Mouse (Mus musculus) midbrain, embryonic 11.5 days (tissue): ENCODE data around the gene Prkg1. TPM values are rescaled to one million over a fixed set of nuclear protein-coding genes. Genes with fewer than 3 reads are reported as not detected.

Experiments
- ATAC-seq: fragments of 200-750 bp; cut with Nextera tagmentation; 2 replicates; pipeline ENCODE4 v1.8.0; 2017; ENCODE audit warnings: moderate TSS enrichment, moderate library complexity; ENCODE audit not compliant: low FRiP score
- DNase-seq: peaks from one replicate; pipeline ENCODE4 v3.0.0; 2015; ENCODE audit warnings: low spot score; ENCODE audit errors: missing footprints
- H3K27ac ChIP-seq: fragments of 300-500 bp; sonication (generic); 2 replicates; pipeline ENCODE4 v1.5.1; 2014; ENCODE audit warnings: low read depth, low read length
- H3K27me3 ChIP-seq: fragments of 300-500 bp; sonication (generic); 2 replicates; pipeline ENCODE4 v1.6.1; 2014; ENCODE audit warnings: mild to moderate bottlenecking, low read length, moderate library complexity, mixed read lengths; ENCODE audit not compliant: control insufficient read depth, insufficient read depth
- H3K36me3 ChIP-seq: fragments of 300-500 bp; sonication (generic); 2 replicates; pipeline ENCODE4 v1.6.1; 2014; ENCODE audit warnings: mild to moderate bottlenecking, low read length, moderate library complexity, mixed read lengths; ENCODE audit not compliant: control insufficient read depth, insufficient read depth
- H3K4me1 ChIP-seq: fragments of 300-500 bp; sonication (generic); 2 replicates; pipeline ENCODE4 v1.6.1; 2014; ENCODE audit warnings: low read length; ENCODE audit not compliant: control insufficient read depth, insufficient read depth
- H3K4me2 ChIP-seq: fragments of 300-500 bp; sonication (generic); 2 replicates; pipeline ENCODE4 v1.6.1; 2014; ENCODE audit warnings: mild to moderate bottlenecking, moderate library complexity
- H3K4me3 ChIP-seq: fragments of 300-500 bp; sonication (generic); 2 replicates; pipeline ENCODE4 v1.5.1; 2014; ENCODE audit warnings: low read depth, low read length
- H3K9ac ChIP-seq: fragments of 300-500 bp; sonication (generic); 2 replicates; pipeline ENCODE4 v1.6.1; 2014; ENCODE audit warnings: low read length
- H3K9me3 ChIP-seq: fragments of 300-500 bp; sonication (generic); 2 replicates; pipeline ENCODE4 v1.6.1; 2016; ENCODE audit warnings: low read length; ENCODE audit not compliant: control insufficient read depth
- WGBS: fragments of 180-500 bp; shearing (Covaris S2); extraction: QIAGEN DNeasy Blood & Tissue Kit; methylation state at CpG from one replicate; pipeline ENCODE4 v1.1.7; 2014; 5-methylcytosine and 5-hydroxymethylcytosine counted together
- polyA plus RNA-seq: library from polyadenylated mRNA; unstranded; fragments of >200 nt; fragmentation: Nextera tagmentation; extraction: Ambion mirVana; gene quantifications from 2 replicates; pipeline ENCODE4 v1.2.1, GENCODE M21; 2014

Prkg1 gene
- polyA plus RNA-seq, 1 experiment from 2014 or later, result 4.9 TPM

- no peaks in the 10 kb centered on the region for H3K27me3 ChIP-seq
- H3K4me3 ChIP-seq, result no peak overlapping the region
- no peak overlapping the region for H3K9ac ChIP-seq
- no peak for ATAC-seq
- H3K4me2 ChIP-seq, result no peak overlapping the region
- no peak for DNase-seq
- H3K36me3 ChIP-seq, result no peaks in the 10 kb centered on the region
- no peaks in the 10 kb centered on the region for H3K4me1 ChIP-seq
- WGBS, result 81% methylated on average over 6 of the region's 6 CpGs
- H3K9me3 ChIP-seq, result no peaks in the 10 kb centered on the region
- no peak overlapping the region for H3K27ac ChIP-seq
These were observed 65.9 kb downstream of the Prkg1 start for GRCm38 (mm10) chr19:31698916-31699315.

- Histone ChIP-seq H3K36me3 (no peaks in the 10 kb centered on the region), H3K27me3 (no peaks in the 10 kb centered on the region), H3K4me3 (no peak overlapping the region), H3K27ac (no peak overlapping the region), H3K9ac (no peak overlapping the region), H3K4me2 (no peak overlapping the region), H3K4me1 (no peaks in the 10 kb centered on the region), H3K9me3 (no peaks in the 10 kb centered on the region)
- ATAC-seq, result no peak
- no peak for DNase-seq
- WGBS, result 49% methylated on average over 1 of the region's 1 CpGs
These were observed 84.0 kb downstream of the Prkg1 start for GRCm38 (mm10) chr19:31680821-31681220.

- H3K27ac ChIP-seq, result no peak overlapping the region
- H3K4me1 ChIP-seq, result no peaks in the 10 kb centered on the region
- H3K4me2 ChIP-seq, result no peak overlapping the region
- no peaks in the 10 kb centered on the region for H3K9me3 ChIP-seq
- DNase-seq, result no peak
- 44% methylated on average over 5 of the region's 5 CpGs for WGBS
- H3K36me3 ChIP-seq, result no peaks in the 10 kb centered on the region
- H3K4me3 ChIP-seq, result no peak overlapping the region
- H3K9ac ChIP-seq, result no peak overlapping the region
- no peak for ATAC-seq
- H3K27me3 ChIP-seq, result no peaks in the 10 kb centered on the region
These were observed 86.5 kb downstream of the Prkg1 start for GRCm38 (mm10) chr19:31678324-31678723.

DNA sequence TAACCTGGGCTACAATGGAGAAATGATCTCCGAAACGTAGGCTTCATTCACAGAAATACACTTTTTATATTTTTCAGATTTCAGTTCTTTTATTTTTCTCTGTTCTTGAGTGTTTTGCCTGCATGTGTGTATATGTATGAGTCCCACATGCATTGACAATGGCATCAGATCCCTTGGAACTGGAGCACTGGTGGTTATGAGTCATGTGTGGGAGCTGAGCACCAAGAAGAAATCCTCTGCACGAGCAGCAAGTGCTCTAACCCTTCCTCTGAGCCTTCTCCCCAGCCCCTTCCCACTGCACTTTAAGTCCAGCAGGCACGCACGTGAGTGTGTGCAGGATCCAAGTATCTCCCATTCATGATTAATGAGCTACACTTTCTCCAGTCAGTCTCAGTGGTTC is 93.1 kb downstream of the Prkg1 start:
- no peaks in the 10 kb centered on the region for H3K4me1 ChIP-seq
- no peak overlapping the region for H3K27ac ChIP-seq
- no peak overlapping the region for H3K9ac ChIP-seq
- WGBS, result 73% methylated on average over 5 of the region's 5 CpGs
- H3K4me3 ChIP-seq, result no peak overlapping the region
- no peak overlapping the region for H3K4me2 ChIP-seq
- ATAC-seq (no peak), DNase-seq (no peak)
- no peaks in the 10 kb centered on the region for H3K9me3 ChIP-seq
- H3K36me3 ChIP-seq, result no peaks in the 10 kb centered on the region
- no peaks in the 10 kb centered on the region for H3K27me3 ChIP-seq

DNA sequence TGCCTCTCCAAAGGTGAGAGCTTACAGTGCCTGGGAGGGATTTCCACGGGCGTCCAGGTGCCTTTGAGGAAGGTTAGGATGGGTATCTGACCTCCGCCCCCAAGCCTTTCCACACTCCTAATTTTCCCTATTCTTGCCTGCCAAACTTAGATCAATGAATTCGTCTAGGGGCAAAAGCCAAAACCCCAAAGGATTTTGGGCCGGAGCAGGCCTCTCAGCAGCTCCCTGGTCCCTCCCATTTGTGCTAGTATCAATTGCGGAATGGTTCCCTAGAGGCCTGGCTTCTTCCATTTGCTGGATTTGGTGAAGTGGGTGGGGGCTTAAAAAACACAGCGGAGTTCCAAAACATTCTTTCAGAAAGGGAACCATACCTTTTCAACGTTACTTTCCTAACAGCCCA is 99.8 kb downstream of the Prkg1 start:
- DNase-seq (no peak), ATAC-seq (0 out of 2 replicates have a peak, but pooled peaks have one; percentile 6)
- H3K4me1 ChIP-seq, result peaks cover 3% of the 10 kb centered on the region; the same call in 1 of the 2 replicates
- no peaks in the 10 kb centered on the region for H3K36me3 ChIP-seq
- H3K4me2 ChIP-seq, result peak overlapping the region; percentile 94
- 3% methylated on average over 8 of the region's 8 CpGs for WGBS
- peak overlapping the region; percentile 52 for H3K4me3 ChIP-seq
- H3K9me3 ChIP-seq, result no peaks in the 10 kb centered on the region
- H3K9ac ChIP-seq, result peak overlapping the region; percentile 63
- H3K27me3 ChIP-seq, result no peaks in the 10 kb centered on the region
- H3K27ac ChIP-seq, result no peak overlapping the region

DNA sequence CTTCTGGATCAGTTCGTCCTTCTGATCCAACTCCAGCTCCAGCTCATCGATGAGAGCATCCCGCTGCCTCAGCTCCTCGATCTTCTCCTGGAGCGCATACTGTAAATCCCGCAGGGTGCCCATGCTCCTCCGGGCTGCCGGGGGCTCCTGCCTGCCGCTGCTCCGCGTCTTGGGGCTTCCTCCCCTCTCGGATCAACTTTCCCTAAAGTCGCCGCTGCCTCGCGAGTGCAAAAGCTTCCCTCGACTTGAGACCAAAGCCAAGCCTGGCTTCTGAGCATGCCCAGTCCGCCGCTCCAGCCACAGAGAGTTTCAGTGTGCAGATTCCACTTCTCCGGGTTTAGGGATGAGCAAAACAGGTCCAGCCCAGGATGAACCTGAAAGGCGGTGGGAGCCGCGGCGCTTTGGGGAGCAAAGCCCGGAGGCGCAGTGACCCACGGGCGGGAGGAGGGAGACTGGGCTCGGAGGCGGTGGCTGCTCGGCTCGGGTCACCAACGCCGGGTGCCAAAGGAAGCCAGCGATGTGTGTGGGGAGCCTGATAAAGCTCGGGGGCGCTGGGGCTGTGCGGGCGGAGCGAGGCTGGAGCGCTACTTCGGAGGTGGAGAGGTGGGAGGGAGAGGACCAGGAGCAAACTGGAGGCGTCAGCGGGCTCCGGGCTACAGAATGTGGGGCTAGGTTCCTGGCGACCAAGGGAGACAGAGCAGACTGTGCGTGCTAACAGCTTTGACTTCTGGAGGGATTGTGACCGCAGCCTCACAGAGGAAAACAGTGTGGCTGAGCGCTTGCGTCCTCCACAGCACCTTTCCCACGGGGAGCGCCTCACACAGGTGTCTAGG is 100.5 kb downstream of the Prkg1 start:
- H3K27me3 ChIP-seq, result no peaks in the 10 kb centered on the region
- H3K4me1 ChIP-seq, result peaks cover 3% of the 10 kb centered on the region; the same call in 1 of the 2 replicates
- peak overlapping the region; percentile 63 for H3K9ac ChIP-seq
- H3K27ac ChIP-seq, result no peak overlapping the region
- no peaks in the 10 kb centered on the region for H3K36me3 ChIP-seq
- WGBS, result under 1% methylated on average over 52 of the region's 52 CpGs
- peak; percentile 88 for ATAC-seq
- H3K9me3 ChIP-seq, result no peaks in the 10 kb centered on the region
- H3K4me2 ChIP-seq, result peak overlapping the region; percentile 94
- peak overlapping the region; percentile 52 for H3K4me3 ChIP-seq
- peak; percentile 97 for DNase-seq

GRCm38 (mm10) chr19:31663437-31664158 is 101.2 kb downstream of the Prkg1 start:
- Histone ChIP-seq H3K9ac (peak overlapping the region; percentile 63), H3K27ac (no peak overlapping the region), H3K4me3 (peak overlapping the region; percentile 52), H3K4me1 (peaks cover 7% of the 10 kb centered on the region), H3K27me3 (no peaks in the 10 kb centered on the region), H3K36me3 (no peaks in the 10 kb centered on the region), H3K4me2 (peak overlapping the region; percentile 94), H3K9me3 (no peaks in the 10 kb centered on the region)
- ATAC-seq, result peak; percentile 92
- no peak for DNase-seq
- WGBS, result 5% methylated on average over 39 of the region's 39 CpGs

DNA sequence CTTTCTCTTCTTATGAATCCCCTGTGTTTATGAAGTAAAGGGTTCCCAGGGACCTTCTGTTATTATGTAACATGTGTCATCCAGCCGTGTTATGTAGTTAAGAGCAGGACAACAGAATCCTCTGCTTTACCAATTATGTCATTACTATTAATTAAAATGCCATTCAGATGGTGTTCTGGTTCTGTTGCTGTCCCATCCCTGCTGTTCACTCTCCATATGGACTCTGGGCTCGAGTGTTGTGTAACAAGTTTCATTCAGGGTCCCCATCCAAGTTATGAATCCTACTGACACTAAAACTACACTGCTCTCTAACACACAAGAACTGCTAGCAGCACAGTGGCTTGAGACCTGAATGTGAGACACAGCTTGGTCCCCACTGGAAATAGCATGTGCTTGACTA is 102.0 kb downstream of the Prkg1 start:
- 68% methylated on average over 2 of the region's 2 CpGs for WGBS
- no peak for DNase-seq

DNA sequence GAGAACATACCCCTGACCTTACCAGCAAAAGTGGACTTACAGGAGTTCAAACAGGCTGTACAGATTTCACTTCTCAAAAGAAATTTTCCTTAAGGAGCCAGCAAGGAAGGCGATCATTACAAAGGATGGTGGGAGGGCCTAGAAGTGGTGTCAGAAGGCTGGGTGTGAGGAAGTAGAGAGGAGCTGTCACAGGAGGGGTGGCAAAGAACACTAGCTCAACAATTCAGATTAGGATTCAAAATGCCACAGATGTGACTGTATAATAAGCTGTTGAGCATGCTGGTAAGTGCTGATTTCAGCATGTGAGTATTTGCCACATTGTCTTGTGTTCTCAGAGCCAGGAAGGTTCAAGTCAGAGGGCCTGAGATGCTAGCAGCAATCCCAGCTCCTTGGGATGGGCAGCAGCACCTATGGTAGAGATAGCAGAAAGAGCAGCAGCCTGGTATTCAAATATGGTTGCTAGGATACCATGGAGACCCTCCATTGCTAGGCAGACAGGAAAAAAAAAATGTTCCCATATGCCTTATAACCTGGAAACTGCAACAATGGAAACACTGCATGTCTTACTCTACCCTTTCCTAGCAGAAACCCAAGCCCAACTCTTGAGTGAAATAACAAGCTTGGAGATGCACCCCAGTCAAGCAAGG is 106.0 kb downstream of the Prkg1 start:
- Histone ChIP-seq H3K4me3 (no peak overlapping the region), H3K9ac (no peak overlapping the region), H3K4me2 (no peak overlapping the region), H3K27ac (no peak overlapping the region), H3K9me3 (no peaks in the 10 kb centered on the region), H3K27me3 (no peaks in the 10 kb centered on the region), H3K36me3 (no peaks in the 10 kb centered on the region), H3K4me1 (peaks cover 5% of the 10 kb centered on the region)
- 62% methylated on average over 1 of the region's 1 CpGs for WGBS
- ATAC-seq (no peak), DNase-seq (no peak)

More for the DNA sequence above, 102.0 kb downstream of the Prkg1 start:
- H3K9ac ChIP-seq, result no peak overlapping the region
- ATAC-seq, result no peak
- peaks cover 7% of the 10 kb centered on the region for H3K4me1 ChIP-seq
- H3K27me3 ChIP-seq, result no peaks in the 10 kb centered on the region
- no peaks in the 10 kb centered on the region for H3K36me3 ChIP-seq
- no peak overlapping the region for H3K4me3 ChIP-seq
- H3K9me3 ChIP-seq, result no peaks in the 10 kb centered on the region
- no peak overlapping the region; the same call in 1 of the 2 replicates for H3K4me2 ChIP-seq
- H3K27ac ChIP-seq, result no peak overlapping the region
